Mouse (Mus musculus): ENCODE data around the gene Pdzrn4. TPM values are rescaled to one million over a fixed set of nuclear protein-coding genes. Genes with fewer than 3 reads are reported as not detected.

Gene Pdzrn4
- total RNA-seq, 2 experiments from 2014 or later = 5.1 to 8.3 TPM

DNA sequence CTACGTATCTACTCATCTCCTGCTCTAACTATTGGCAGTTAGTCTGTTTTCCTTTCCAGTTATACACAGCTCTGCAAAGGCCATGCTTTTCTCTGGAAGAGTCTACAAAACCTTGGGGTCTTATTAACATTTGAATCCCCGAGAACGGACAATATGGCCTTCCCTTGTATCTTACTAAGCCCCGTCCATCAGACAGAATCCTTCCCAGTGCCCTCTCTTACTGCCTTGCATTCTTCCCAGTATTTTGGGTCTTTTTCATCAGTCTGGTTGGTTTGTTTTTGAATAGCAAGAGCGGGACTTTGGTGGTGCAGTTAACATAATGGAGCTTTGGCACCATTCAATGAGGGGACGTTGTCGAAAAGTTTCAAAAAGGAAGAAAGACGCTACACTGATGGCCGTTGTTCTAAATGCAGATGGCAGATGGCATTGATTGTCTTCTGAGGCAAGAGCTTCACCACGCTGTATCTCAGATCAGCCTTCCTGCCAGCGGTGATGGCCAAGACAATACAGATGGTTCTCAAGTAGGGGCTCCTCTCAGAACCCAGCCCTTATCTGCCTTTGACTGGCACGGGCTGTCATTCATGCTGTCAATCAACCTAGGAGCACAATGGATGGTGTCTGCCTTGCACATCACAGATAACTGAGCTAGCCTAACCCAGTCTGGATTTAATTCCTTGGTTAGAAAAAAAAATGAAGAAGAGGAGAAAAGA, 98.9 kb downstream of the Pdzrn4 start:
- DNase-seq (ENCODE audit: low spot score in 2 of 2) = no peak

DNA sequence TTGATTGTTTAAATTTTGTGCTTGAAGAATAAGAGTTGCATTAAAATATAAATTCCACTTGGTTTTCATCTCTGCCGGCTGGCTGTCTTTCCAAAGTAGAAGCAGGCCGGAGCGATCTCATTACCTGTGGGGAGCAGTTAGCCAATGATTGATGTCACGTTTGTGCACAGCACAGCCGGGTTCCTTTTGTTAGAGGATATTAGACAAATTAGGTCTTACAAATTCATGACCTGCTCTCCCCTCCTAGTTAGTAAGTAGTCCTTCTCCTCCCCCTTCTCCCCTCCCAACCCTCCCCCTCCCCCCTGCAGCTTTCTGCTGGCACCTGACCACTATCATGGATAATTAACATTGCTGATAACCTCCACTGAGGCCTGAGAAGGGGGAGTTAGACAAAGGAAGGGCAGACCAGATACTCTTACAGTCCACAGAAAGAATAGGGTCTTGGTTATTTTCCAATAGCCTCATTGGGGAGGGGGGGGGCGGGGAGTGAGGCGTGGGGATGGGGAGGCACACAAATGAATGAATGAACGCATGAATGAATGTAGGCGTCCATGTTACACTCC, 103.7 kb downstream of the Pdzrn4 start:
- DNase-seq (ENCODE audit: low spot score in 2 of 2) = no peak

DNA sequence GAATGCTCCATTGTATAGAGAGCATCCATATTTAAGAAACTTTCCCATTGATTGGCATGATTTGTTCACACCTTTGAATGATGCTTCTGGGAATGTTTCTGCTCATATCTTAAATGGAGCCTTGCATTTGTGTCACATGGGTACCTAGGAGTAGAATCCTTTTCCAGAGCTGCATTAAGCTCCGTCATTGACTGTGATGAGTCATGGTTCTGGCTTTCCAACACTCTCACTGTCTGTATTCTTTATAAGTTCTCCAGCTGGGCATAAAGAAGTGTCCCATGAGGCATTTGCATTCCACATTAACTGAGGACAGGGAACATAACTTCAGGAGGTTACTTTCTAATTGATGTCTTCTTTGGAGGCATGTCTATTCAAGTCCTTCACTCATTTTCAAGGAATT, 106.1 kb downstream of the Pdzrn4 start:
- DNase-seq (ENCODE audit: low spot score in 2 of 2) = no peak

DNA sequence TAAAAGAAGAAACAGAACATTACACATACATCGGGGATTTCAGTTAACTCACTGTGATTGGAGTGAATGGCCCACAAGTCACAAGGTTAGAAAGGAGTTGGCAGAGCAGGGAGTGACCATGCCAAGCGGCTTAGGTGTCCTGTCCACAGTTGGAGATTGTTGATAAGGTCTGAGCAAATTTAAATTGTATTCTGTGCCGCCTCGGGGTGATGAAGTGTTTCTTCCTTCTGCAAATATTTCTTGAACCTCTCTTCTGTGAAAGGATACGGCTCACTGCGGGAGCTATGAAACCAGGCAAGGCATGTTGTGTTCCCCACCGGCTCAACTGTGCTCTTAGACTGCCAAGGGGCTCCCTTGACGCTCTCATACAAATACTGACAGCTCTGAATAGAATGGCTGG, 112.7 kb downstream of the Pdzrn4 start:
- no peak for DNase-seq (ENCODE audit: low spot score in 2 of 2)

DNA sequence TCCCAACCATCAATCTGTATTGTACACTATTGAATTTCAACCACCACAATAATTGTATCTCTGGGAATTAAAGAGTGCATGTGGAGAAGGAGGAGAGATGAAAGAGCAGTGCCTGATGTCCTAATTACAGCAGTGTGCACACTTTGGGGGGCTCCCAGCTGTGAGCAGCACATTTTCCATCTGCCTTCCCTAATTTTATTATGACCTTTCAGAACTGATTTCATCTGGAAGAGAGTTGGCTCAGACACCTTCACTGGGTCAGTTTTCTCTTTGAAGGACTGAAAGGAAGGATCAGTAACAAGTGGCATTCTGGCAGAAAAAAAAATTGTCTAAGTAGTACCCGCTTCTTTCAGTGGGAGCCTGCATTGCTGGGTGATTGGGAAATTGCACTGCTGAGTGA, 119.0 kb downstream of the Pdzrn4 start:
- no peak for DNase-seq (ENCODE audit: low spot score in 2 of 2)

DNA sequence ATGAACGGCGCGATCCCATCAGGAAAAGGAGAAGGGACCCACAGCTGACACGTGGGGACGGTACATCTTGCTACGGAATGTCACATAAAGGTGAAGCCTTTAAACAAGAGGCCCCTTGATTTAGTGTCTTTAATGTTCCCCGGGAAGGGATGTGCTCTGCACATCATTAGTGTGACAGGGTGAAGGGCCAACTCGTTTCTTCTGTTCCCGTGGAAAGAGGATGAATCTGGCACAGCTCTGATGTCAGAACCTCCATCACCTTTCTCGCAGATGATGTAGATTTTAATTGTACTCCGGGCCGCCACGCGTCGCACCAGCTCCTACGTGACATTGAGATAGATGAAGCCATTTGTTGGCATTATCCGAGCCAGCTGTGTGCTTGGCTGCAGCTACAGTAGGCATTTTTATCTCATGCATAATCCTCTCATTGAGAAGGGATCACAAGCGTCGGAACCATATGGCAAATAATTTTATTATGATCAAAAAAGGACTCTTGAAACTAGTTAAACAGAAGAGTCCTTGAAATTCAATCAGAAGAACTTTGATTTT, 124.1 kb downstream of the Pdzrn4 start:
- DNase-seq (ENCODE audit: low spot score in 2 of 2) = peak; percentile 48 to 49

DNA sequence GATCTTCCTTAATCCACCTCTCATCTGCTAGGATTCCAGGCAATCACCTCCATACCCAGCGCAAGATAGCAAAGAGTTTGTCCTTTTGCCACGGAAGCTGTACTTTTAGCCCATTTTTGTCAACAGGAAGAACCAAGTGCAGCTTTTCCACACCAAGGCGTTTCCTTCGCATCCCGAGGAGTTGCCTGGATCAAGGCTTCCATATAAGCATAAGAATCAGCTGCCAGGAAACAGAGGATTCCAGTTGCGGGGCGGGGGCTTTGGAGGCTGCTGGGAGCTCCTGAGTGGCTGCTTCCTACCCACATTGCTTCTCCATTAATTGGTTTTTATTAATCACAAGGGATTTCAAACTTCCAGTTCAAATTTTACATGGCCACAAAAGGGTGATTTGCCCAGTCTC, 125.0 kb downstream of the Pdzrn4 start:
- DNase-seq (ENCODE audit: low spot score in 2 of 2) = no peak

DNA sequence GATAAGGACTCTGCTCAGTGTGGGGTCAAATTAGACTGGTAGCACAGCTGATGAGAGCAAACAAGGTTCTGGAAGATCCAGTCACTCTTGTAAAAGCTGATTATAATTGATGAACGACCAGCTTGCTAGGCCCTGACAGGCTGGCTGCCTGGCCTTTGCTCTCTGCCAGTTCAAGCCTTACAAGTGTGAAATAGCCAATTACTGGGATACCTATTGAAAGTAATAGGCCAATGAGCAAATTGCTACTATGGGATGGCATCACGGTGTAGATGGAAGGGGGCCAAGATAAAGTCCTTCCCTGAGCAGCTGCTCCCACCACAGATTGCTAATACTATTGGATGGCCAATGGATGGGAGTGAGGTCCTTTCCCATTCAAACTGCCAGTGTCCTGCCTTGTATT, 128.2 kb downstream of the Pdzrn4 start:
- DNase-seq (ENCODE audit: low spot score in 2 of 2) = peak in 1 of 2 experiments; percentile 37

DNA sequence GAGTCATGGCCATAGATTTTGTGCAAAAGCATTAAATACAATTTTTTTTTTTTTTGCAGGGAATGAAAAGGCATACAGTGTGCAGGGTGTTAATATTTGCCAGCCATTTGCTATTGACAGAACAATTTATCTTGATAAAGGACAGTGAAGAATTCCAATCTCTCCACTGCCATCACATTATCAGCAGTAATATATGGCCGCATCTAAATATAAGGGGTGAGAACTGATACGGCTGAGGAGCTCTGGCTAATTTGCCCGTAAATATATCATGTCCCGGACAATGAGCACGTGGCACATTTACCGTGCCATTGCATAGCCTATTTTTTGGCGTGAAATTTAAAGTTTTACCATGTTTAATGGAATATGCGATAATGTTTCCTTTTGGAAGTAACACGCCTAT, 128.7 kb downstream of the Pdzrn4 start:
- no peak for DNase-seq (ENCODE audit: low spot score in 2 of 2)

DNA sequence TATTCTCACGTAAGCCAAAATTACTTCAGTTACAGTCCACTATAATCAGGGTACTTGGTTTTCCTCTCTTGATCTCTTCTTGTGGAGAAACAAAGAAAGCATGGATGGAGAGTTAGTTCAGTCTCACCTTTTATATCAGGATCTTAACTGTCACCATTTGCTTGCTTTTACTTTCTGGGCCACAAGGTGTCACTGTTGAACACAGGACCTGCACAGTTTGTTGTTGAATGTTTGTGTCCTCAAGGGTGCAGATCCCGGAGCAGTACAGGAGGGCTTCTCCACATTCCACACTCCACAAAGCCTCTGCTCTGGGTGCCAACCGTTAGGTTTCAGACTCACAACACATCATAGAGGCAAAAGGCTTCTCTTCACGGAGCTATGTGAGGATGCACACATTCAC, 130.1 kb downstream of the Pdzrn4 start:
- DNase-seq (ENCODE audit: low spot score in 2 of 2) = no peak

DNA sequence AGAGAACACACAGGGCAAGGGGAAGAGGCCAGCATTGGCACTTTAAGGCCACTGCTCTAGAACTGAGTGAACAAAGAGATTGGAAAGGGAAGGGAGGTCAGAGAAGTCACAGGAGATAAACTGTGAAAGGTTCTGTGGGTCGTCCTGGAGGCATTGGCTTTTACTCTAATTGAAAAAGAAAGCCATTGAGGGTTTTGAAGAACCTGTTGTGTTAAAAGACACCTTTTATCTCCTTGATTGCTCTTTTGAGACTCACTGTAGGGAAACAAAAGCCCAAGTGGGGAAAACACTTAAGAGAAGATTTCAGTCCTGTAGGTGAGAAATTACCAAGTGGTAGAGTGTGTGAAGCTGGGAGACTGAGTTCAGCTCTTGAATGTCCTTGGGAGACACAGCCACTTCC, 146.6 kb downstream of the Pdzrn4 start:
- DNase-seq (ENCODE audit: low spot score in 2 of 2) = no peak

DNA sequence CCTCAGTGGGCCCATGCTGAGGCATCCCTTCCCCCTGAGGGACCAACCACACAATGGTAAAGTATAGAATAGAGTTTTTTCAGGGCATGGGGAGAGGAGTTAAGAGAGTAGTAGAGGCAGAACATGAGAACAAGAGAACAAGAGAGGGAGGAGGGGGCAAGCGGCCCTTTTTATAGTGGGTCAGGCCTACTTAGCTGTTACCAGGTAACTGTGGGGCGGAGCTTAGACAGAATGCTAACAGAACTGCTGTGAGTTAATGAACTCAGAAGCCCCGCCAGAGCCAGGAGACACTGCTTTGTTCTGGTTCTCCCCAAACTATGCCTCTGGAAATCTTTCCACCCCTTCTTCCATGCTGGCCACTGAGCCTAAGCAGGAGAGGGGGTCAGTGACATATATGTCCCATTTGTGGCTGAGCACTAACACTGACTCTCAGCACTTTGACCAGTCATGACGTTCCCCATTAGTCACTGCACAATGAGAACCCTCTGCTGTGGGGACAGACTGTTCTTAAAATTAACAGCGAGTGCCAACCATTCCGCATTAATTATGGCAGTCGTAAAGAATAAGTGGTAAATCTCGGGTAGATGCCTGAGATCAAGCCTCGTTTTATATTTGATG, 150.7 kb downstream of the Pdzrn4 start:
- DNase-seq (ENCODE audit: low spot score in 2 of 2) = no peak

DNA sequence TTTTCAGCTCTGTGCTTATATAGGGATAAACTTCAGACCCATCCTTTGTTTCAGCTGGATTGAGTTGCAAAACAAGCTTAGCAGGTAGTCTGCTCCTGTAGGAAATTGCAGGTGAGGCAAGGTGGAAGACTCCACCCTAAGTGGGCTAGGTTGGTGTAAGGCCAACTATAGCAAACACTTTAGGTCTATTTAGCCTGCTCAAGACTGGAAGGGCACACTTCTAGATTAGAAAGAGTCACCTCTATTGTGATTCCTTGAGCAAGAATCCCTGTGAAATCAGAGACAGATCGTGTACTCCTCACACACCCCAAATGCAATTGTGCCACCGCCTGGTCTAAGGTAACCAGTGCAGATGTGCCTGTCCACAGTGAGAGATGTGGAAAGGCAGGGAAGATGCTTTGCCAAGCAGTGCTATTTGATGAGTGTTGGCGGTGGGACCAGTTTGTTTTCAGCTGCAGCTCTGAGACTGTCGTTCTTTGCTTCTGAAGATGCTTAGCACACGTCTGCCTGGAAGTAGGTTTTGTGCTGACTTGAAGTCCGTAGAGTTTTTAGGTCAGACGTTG, 158.4 kb downstream of the Pdzrn4 start:
- DNase-seq (ENCODE audit: low spot score in 2 of 2) = no peak

DNA sequence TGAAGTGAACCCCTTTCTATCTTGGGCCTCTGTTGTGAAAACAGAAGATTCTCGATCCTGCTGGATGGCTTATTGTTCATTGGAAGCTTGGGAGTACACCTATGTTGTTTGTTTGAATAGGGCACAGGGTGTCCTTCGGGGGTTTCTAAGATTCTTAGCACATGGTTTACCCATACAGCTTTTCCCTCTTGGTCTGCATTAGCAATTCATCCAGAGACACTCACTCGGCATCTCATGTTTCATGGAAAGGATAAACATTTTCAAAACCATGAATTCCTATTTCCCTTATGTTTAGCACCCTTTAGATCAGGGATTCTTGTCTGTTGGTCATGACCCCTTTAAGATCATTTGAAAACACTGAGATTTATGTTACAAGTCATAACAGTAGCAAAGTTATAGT, 159.0 kb downstream of the Pdzrn4 start:
- DNase-seq (ENCODE audit: low spot score in 2 of 2) = no peak

DNA sequence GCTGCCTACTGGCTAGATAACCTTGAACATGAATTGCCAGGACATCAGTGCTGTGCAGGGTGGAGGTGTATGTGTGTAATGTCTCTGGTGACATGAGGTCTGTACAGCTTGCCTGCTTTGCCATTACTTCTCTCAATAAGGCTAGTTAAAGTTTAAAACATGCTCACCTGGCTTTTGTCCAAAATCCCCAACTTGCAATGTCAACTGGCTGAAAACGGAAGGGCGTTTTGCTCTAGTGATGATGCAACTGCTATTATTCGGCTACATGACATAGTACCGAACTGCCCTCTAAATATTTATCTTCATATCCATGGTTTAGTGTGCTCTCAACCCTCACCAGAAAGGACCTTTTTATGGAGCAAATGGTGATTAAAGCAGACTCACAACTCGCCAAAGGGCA, 161.9 kb downstream of the Pdzrn4 start:
- peak in 1 of 2 experiments; percentile 33 for DNase-seq (ENCODE audit: low spot score in 2 of 2)

DNA sequence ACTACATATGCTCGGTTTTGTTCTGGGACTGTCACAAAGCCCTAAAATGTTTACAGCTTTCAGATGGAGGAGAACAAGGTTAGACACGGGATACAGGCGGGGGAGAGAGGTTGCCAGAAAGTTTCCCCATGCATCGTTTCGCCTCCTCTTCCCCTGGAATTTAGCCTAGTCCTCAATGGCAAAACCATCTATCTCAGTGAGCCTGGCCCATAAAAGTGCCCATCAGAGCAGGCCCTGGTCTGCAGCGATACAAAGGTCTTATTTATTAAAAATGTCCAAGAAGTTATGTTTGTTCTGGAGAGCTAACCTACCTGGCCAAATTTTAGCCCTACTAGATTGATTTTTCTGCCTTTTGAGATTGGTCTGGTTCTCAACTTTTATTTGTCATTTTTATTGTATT, 165.5 kb downstream of the Pdzrn4 start:
- DNase-seq (ENCODE audit: low spot score in 2 of 2) = no peak

DNA sequence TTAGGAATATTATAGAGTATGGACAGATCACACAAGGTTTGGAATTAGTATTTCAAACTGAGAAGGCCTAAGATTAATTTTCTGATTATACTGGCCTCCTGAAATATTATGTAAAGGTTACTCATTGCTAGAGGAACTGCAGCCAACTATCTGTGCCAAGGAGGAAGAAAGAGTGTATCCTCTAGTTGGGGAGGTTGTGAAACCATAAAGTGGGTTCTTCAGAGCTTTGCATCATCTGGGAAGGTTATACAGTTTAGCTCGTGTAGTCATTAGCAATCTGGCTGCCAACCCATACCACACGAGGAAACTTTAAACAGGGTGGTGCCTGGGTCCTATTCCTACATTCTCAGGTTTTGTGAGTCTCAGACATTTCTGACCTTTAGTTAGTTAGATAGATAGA, 166.9 kb downstream of the Pdzrn4 start:
- no peak for DNase-seq (ENCODE audit: low spot score in 2 of 2)

DNA sequence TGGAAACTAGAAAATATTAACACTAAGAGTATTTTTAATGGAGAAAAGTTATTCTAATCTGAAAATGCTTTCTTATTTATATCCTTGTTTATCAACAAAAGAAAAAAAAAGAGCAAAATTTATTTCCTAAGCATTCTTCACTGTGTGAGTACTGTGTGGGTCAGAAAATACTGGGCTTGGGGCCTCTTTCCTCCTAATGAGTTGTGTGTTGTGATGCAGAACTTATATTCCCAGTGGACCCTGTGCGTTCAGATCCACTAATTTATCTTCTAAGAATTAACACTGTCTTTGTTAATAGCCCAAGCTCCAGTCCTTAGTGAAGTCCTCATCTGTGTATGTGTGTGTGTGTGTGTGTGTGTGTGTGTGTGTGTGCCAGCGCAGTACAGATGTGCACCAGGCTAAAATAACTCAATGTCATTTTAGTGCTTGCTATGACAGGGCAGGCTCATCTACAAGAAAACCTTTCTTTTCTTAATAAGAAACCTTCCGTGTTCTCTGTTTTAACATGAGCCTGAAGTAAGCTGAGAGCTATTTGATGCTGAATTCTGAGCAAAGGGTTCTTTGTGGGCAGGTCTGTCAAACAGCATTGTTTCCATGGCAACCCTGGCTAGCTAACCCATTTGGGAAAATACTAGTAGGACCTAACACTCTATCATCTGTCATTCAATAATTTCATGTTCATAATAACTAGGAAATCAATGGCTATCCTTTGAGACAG, 174.0 kb downstream of the Pdzrn4 start:
- DNase-seq (ENCODE audit: low spot score in 2 of 2) = peak; percentile 59 to 91

DNA sequence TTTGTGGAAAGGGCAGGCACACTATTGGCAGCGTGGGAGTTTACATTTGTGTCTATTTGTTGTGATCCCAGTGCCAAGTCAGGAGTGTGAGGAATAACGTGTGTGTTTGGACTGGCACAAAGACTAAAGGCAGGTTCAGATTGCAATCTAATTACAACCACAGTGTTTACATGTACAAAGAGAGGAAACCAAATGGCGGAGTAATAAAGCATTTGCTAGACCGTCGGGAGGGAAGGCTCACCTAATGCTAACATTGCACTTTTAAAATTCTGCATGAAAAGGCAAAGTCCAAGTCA, 174.5 kb downstream of the Pdzrn4 start:
- no peak for DNase-seq (ENCODE audit: low spot score in 2 of 2)

DNA sequence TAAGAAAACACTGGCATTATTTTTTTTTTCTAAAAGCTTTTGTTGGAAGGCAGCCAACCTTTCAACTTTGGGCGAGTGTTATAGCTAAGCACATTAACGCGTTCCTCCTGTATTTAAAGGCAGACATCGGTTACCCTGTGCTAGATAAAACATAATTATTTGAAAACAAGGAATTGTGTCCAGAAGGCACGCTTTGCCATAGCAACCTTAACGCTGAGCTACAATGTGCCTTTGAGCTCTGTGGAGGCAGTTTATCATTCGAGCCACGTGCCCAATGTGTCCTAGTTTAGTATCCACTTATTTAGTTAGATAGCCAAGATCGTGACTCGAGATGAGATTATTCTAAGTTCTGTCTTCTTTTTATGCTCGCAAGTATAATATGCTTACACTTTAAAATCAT, 180.8 kb downstream of the Pdzrn4 start:
- DNase-seq (ENCODE audit: low spot score in 2 of 2) = no peak

DNA sequence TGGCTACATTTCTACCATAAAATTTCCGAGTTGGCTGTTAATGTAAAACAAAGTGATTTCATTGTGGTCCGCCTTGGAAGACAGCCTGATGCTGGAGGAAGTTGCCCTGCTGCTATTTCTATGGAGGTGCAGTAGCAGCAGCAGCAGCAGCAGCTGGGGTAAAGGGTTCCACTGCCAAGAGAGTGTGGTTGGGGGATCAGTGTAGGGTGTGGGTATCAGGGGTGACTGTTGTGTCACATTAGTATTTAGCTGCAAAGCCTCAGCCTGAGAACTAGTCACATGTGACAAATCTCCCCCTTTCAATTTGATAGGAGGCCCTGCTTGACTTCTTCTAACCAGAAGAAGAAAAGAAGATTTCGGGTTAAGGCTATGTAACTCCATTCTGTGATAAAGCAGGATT, 183.5 kb downstream of the Pdzrn4 start:
- no peak for DNase-seq (ENCODE audit: low spot score in 2 of 2)
